Mouse (Mus musculus) embryonic facial prominence, embryonic 10.5 days (tissue): ENCODE results near the gene Slc17a7. TPM values are rescaled to one million over a fixed set of nuclear protein-coding genes. Genes with fewer than 3 reads are reported as not detected.

Source experiments
- DNase-seq: peaks from one replicate; pipeline ENCODE4 v3.0.0-alpha.2; 2017; ENCODE audit warnings: low spot score
- H3K27ac ChIP-seq: fragments of 300-500 bp; sonication (generic); replicated peaks from 2 replicates; pipeline ENCODE4 v1.5.1; 2016; ENCODE audit warnings: mild to moderate bottlenecking
- H3K27me3 ChIP-seq: fragments of 300-500 bp; sonication (generic); replicated peaks from 2 replicates; pipeline ENCODE4 v1.6.1; 2016; ENCODE audit warnings: low read depth, mild to moderate bottlenecking; ENCODE audit not compliant: poor library complexity, severe bottlenecking
- H3K36me3 ChIP-seq: fragments of 300-500 bp; sonication (generic); replicated peaks from 2 replicates; pipeline ENCODE4 v1.6.1; 2016; ENCODE audit warnings: mild to moderate bottlenecking, moderate library complexity
- H3K4me1 ChIP-seq: fragments of 300-500 bp; sonication (generic); 2 replicates; pipeline ENCODE4 v1.6.1; 2016
- H3K4me3 ChIP-seq: fragments of 300-500 bp; sonication (generic); 2 replicates; pipeline ENCODE4 v1.5.1; 2016; ENCODE audit warnings: mild to moderate bottlenecking, moderate library complexity
- H3K9me3 ChIP-seq: fragments of 300-500 bp; sonication (generic); 2 replicates; pipeline ENCODE4 v1.6.1; 2016; ENCODE audit warnings: mild to moderate bottlenecking
- WGBS: fragments of 180-500 bp; shearing (Covaris S2); methylation state at CpG from one replicate; pipeline ENCODE4 v1.1.7; 2016; 5-methylcytosine and 5-hydroxymethylcytosine counted together
- polyA plus RNA-seq: library from polyadenylated mRNA; unstranded; fragments of >200 nt; fragmentation: Nextera tagmentation; extraction: Ambion mirVana; gene quantifications from 2 replicates; pipeline ENCODE4 v1.2.1, GENCODE M21; 2016

The Slc17a7 gene
- polyA plus RNA-seq, 1 experiment from 2014 or later: 0.74 TPM

- peaks cover 12% of the 10 kb centered on the region for H3K36me3 ChIP-seq
- H3K4me3 ChIP-seq: 0 out of 2 replicates have a peak overlapping the region, but pooled peaks have one; percentile 6
- H3K27ac ChIP-seq: 0 out of 2 replicates have a peak overlapping the region, but pooled peaks have one; percentile 14
- peaks cover 33% of the 10 kb centered on the region for H3K27me3 ChIP-seq
- H3K4me1 ChIP-seq: peaks cover 24% of the 10 kb centered on the region
- no peak for DNase-seq
- WGBS: 84% methylated on average over 12 of the region's 12 CpGs
- H3K9me3 ChIP-seq: no peaks in the 10 kb centered on the region
These were observed 26.4 kb upstream of the Slc17a7 start for GRCm38 (mm10) chr7:45137171-45138006.

- Histone ChIP-seq H3K4me1 (peaks cover 24% of the 10 kb centered on the region), H3K27ac (no peak overlapping the region), H3K36me3 (peaks cover 22% of the 10 kb centered on the region), H3K9me3 (no peaks in the 10 kb centered on the region), H3K4me3 (no peak overlapping the region), H3K27me3 (peaks cover 33% of the 10 kb centered on the region)
- DNase-seq: no peak
- 88% methylated on average over 1 of the region's 1 CpGs for WGBS
These were observed 25.3 kb upstream of the Slc17a7 start for GRCm38 (mm10) chr7:45138403-45138802.

- Histone ChIP-seq H3K27me3 (peaks cover 24% of the 10 kb centered on the region), H3K27ac (no peak overlapping the region), H3K9me3 (no peaks in the 10 kb centered on the region), H3K36me3 (peaks cover 40% of the 10 kb centered on the region), H3K4me1 (peaks cover 13% of the 10 kb centered on the region), H3K4me3 (no peak overlapping the region)
- 77% methylated on average over 8 of the region's 8 CpGs for WGBS
- no peak for DNase-seq
These were observed 23.6 kb upstream of the Slc17a7 start for GRCm38 (mm10) chr7:45139904-45140723.

GRCm38 (mm10) chr7:45141319-45141718 is 22.4 kb upstream of the Slc17a7 start:
- H3K4me3 ChIP-seq: no peak overlapping the region
- H3K36me3 ChIP-seq: peaks cover 52% of the 10 kb centered on the region
- H3K4me1 ChIP-seq: peaks cover 4% of the 10 kb centered on the region; the same call in 1 of the 2 replicates
- 87% methylated on average over 3 of the region's 3 CpGs for WGBS
- H3K27ac ChIP-seq: no peak overlapping the region
- no peaks in the 10 kb centered on the region for H3K9me3 ChIP-seq
- no peak for DNase-seq
- H3K27me3 ChIP-seq: peaks cover 13% of the 10 kb centered on the region

GRCm38 (mm10) chr7:45141914-45142313 is 21.8 kb upstream of the Slc17a7 start:
- DNase-seq: no peak
- H3K27ac ChIP-seq: no peak overlapping the region
- peaks cover 8% of the 10 kb centered on the region for H3K27me3 ChIP-seq
- H3K4me1 ChIP-seq: peaks cover 4% of the 10 kb centered on the region; the same call in 1 of the 2 replicates
- WGBS: 88% methylated on average over 5 of the region's 5 CpGs
- H3K36me3 ChIP-seq: peaks cover 58% of the 10 kb centered on the region
- H3K4me3 ChIP-seq: no peak overlapping the region
- H3K9me3 ChIP-seq: no peaks in the 10 kb centered on the region

- 91% methylated on average over 13 of the region's 13 CpGs for WGBS
- Histone ChIP-seq H3K4me3 (peak overlapping the region; percentile 11; the same call in 1 of the 2 replicates), H3K27me3 (no peaks in the 10 kb centered on the region), H3K9me3 (no peaks in the 10 kb centered on the region), H3K4me1 (peaks cover 11% of the 10 kb centered on the region), H3K27ac (no peak overlapping the region), H3K36me3 (peaks cover 83% of the 10 kb centered on the region)
- DNase-seq: no peak
These were observed 19.2 kb upstream of the Slc17a7 start for GRCm38 (mm10) chr7:45144368-45145174.

- H3K36me3 ChIP-seq: peaks cover 84% of the 10 kb centered on the region
These were observed 18.3 kb upstream of the Slc17a7 start for GRCm38 (mm10) chr7:45145460-45145859.

GRCm38 (mm10) chr7:45147267-45147666 is 16.5 kb upstream of the Slc17a7 start:
- DNase-seq: no peak
- Histone ChIP-seq H3K4me1 (peaks cover 33% of the 10 kb centered on the region), H3K36me3 (peaks cover 72% of the 10 kb centered on the region), H3K9me3 (no peaks in the 10 kb centered on the region), H3K27ac (no peak overlapping the region), H3K27me3 (no peaks in the 10 kb centered on the region), H3K4me3 (no peak overlapping the region)
- 93% methylated on average over 11 of the region's 11 CpGs for whole genome bisulfite sequencing

More at GRCm38 (mm10) chr7:45145460-45145859, 18.3 kb upstream of the Slc17a7 start:
- no peak for DNase-seq
- no peaks in the 10 kb centered on the region for H3K27me3 ChIP-seq
- H3K9me3 ChIP-seq: no peaks in the 10 kb centered on the region
- peaks cover 16% of the 10 kb centered on the region for H3K4me1 ChIP-seq
- WGBS: 92% methylated on average over 8 of the region's 8 CpGs
- H3K4me3 ChIP-seq: 0 out of 2 replicates have a peak overlapping the region, but pooled peaks have one; percentile 11
- H3K27ac ChIP-seq: no peak overlapping the region

- H3K9me3 ChIP-seq: no peaks in the 10 kb centered on the region
- no peak overlapping the region for H3K4me3 ChIP-seq
- H3K4me1 ChIP-seq: peaks cover 33% of the 10 kb centered on the region
- 91% methylated on average over 11 of the region's 11 CpGs for WGBS
- H3K27me3 ChIP-seq: no peaks in the 10 kb centered on the region
- no peak overlapping the region for H3K27ac ChIP-seq
- H3K36me3 ChIP-seq: peaks cover 66% of the 10 kb centered on the region
- no peak for DNase-seq
These were observed 15.8 kb upstream of the Slc17a7 start for GRCm38 (mm10) chr7:45147899-45148298.

GRCm38 (mm10) chr7:45148534-45149098 is 15.1 kb upstream of the Slc17a7 start:
- Histone ChIP-seq H3K9me3 (no peaks in the 10 kb centered on the region), H3K4me1 (peaks cover 37% of the 10 kb centered on the region), H3K4me3 (no peak overlapping the region), H3K27ac (no peak overlapping the region), H3K27me3 (no peaks in the 10 kb centered on the region), H3K36me3 (peaks cover 59% of the 10 kb centered on the region)
- no peak for DNase-seq
- 58% methylated on average over 4 of the region's 4 CpGs for whole genome bisulfite sequencing

- peaks cover 50% of the 10 kb centered on the region for H3K36me3 ChIP-seq
- WGBS: 49% methylated on average over 6 of the region's 6 CpGs
- peaks cover 37% of the 10 kb centered on the region for H3K4me1 ChIP-seq
- H3K27ac ChIP-seq: peak overlapping the region; percentile 54; the same call in 1 of the 2 replicates
- no peak overlapping the region for H3K4me3 ChIP-seq
- no peaks in the 10 kb centered on the region for H3K27me3 ChIP-seq
- H3K9me3 ChIP-seq: no peaks in the 10 kb centered on the region
- no peak for DNase-seq
These were observed 14.2 kb upstream of the Slc17a7 start for GRCm38 (mm10) chr7:45149545-45149944.
